Mouse (Mus musculus) stomach, postnatal 0 days (tissue): ENCODE measurements around the gene Dguok. TPM values are rescaled to one million over a fixed set of nuclear protein-coding genes. Genes with fewer than 3 reads are reported as not detected.
A peak's percentile ranks its signal among the peaks of the same experiment; 100 is the strongest.

ENCODE experiments used
- ATAC-seq: fragments of 200-750 bp; cut with Nextera tagmentation; 2 replicates; pipeline ENCODE4 v1.8.0; 2017; ENCODE audit not compliant: low FRiP score, low TSS enrichment
- DNase-seq: peaks from one replicate; pipeline ENCODE4 v3.0.0-alpha.2; 2016; ENCODE audit warnings: low spot score
- H3K27ac ChIP-seq: fragments of 300-500 bp; sonication (generic); replicated peaks from 2 replicates; pipeline ENCODE4 v1.5.1; 2014; ENCODE audit warnings: mild to moderate bottlenecking, control low read depth
- H3K27me3 ChIP-seq: fragments of 300-500 bp; sonication (generic); 2 replicates; pipeline ENCODE4 v1.6.1; 2014; ENCODE audit warnings: low read length; ENCODE audit not compliant: control insufficient read depth, insufficient read depth
- H3K36me3 ChIP-seq: fragments of 300-500 bp; sonication (generic); 2 replicates; pipeline ENCODE4 v1.6.1; 2014; ENCODE audit warnings: low read length, mixed read lengths; ENCODE audit not compliant: control insufficient read depth, insufficient read depth
- H3K4me1 ChIP-seq: fragments of 300-500 bp; sonication (generic); replicated peaks from 2 replicates; pipeline ENCODE4 v1.6.1; 2014; ENCODE audit warnings: antibody characterized with exemption; ENCODE audit not compliant: control insufficient read depth, insufficient read depth
- H3K4me2 ChIP-seq: fragments of 300-500 bp; sonication (generic); replicated peaks from 2 replicates; pipeline ENCODE4 v1.6.1; 2014; ENCODE audit warnings: low read depth, mild to moderate bottlenecking, control low read depth, moderate library complexity
- H3K4me3 ChIP-seq: fragments of 300-500 bp; sonication (generic); 2 replicates; pipeline ENCODE4 v1.5.1; 2014; ENCODE audit warnings: low read depth, low read length, control low read depth
- H3K9ac ChIP-seq: fragments of 300-500 bp; sonication (generic); 2 replicates; pipeline ENCODE4 v1.6.1; 2014; ENCODE audit warnings: mild to moderate bottlenecking, low read length, control low read depth, mixed read lengths
- H3K9me3 ChIP-seq: fragments of 300-500 bp; sonication (generic); 2 replicates; pipeline ENCODE4 v1.6.1; 2016; ENCODE audit warnings: low read length; ENCODE audit not compliant: control insufficient read depth
- CTCF ChIP-seq: IDR thresholded peaks from 2 replicates; pipeline ENCODE4 v1.5.1; 2016; ENCODE audit warnings: antibody characterized with exemption, low read depth, mild to moderate bottlenecking, moderate library complexity
- EP300 ChIP-seq: optimal IDR thresholded peaks from 2 replicates; pipeline ENCODE3; 2016; ENCODE audit warnings: antibody characterized with exemption
- WGBS: fragments of 180-500 bp; shearing (Covaris S2); extraction: QIAGEN DNeasy Blood & Tissue Kit; methylation state at CpG from one replicate; pipeline ENCODE4 v1.1.7; 2014; 5-methylcytosine and 5-hydroxymethylcytosine counted together
- polyA plus RNA-seq: library from polyadenylated mRNA; unstranded; fragments of >200 nt; fragmentation: Nextera tagmentation; extraction: Ambion mirVana; gene quantifications from 2 replicates; pipeline ENCODE4 v1.2.1, GENCODE M21; 2015

Gene Dguok
- polyA plus RNA-seq, 1 experiment from 2014 or later = 44.2 TPM

GRCm38 (mm10) chr6:83540017-83540416, 33.2 kb upstream of the Dguok start:
- no peak for ATAC-seq
- no peak overlapping the region for H3K4me3 ChIP-seq
- no peaks in the 10 kb centered on the region for H3K9me3 ChIP-seq
- peak overlapping the region; percentile 67 for H3K27ac ChIP-seq
- no peak overlapping the region for H3K9ac ChIP-seq
- no peaks in the 10 kb centered on the region for H3K27me3 ChIP-seq
- 35% methylated on average over 4 of the region's 4 CpGs for WGBS
- TF ChIP-seq EP300 (no peak), CTCF (no peak)
- H3K36me3 ChIP-seq = peaks cover 5% of the 10 kb centered on the region; the same call in 1 of the 2 replicates
- no peak overlapping the region for H3K4me2 ChIP-seq
- no peaks in the 10 kb centered on the region for H3K4me1 ChIP-seq
- DNase-seq = no peak

GRCm38 (mm10) chr6:83536795-83537059, 30.0 kb upstream of the Dguok start:
- H3K27me3 ChIP-seq = no peaks in the 10 kb centered on the region
- TF ChIP-seq CTCF (no peak), EP300 (no peak)
- 27% methylated on average over 6 of the region's 6 CpGs for WGBS
- H3K4me2 ChIP-seq = peak overlapping the region; percentile 29; the same call in 1 of the 2 replicates
- no peak for DNase-seq
- H3K36me3 ChIP-seq = no peaks in the 10 kb centered on the region
- peak; percentile 41; the same call in 1 of the 2 replicates for ATAC-seq
- no peaks in the 10 kb centered on the region for H3K9me3 ChIP-seq
- peak overlapping the region; percentile 61 for H3K9ac ChIP-seq
- H3K4me3 ChIP-seq = no peak overlapping the region
- H3K4me1 ChIP-seq = no peaks in the 10 kb centered on the region
- peak overlapping the region; percentile 92 for H3K27ac ChIP-seq

- Histone ChIP-seq H3K9ac (peak within 1 kb of the TSS; percentile 73), H3K36me3 (no peaks in the 10 kb centered on the region), H3K9me3 (no peaks in the 10 kb centered on the region), H3K4me3 (peak within 1 kb of the TSS; percentile 34), H3K27ac (peak within 1 kb of the TSS; percentile 92), H3K4me2 (peak within 1 kb of the TSS; percentile 47), H3K4me1 (no peaks in the 10 kb centered on the region), H3K27me3 (no peaks in the 10 kb centered on the region)
- WGBS = 41% methylated on average over 12 of the region's 12 CpGs
- ATAC-seq (peak; percentile 82), DNase-seq (peak; percentile 23)
- TF ChIP-seq CTCF (no peak), EP300 (peak; percentile 87)
Observed at GRCm38 (mm10) chr6:83536028-83536794, 29.4 kb upstream of the Dguok start, which contains the start of gene Actg2. Actg2 (minus strand) TSS chr6:83536265.

DNA sequence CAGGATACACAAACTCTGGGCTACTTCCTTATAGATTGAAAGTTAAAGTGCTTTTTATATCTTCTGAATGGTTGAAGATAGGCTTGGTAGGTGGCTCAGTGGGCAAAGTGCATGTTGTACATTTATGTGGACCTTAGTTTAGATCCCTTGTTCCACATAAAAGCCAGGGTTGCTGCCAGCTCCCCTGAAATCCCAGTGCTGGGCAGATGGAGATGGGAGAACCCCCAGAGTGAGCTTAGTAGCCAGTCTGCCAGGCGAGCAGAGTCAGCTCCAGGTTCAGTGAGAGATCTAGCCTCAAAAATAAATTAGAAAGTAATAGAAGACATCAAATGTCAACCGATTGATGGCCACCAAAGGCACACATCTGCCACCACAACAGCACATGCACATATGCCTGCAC, 25.8 kb upstream of the Dguok start:
- no peak for ATAC-seq
- peak overlapping the region; percentile 47 for H3K4me2 ChIP-seq
- H3K9ac ChIP-seq = peak overlapping the region; percentile 63; the same call in 1 of the 2 replicates

GRCm38 (mm10) chr6:83523194-83523593, 16.4 kb upstream of the Dguok start:
- peaks cover 3% of the 10 kb centered on the region; the same call in 1 of the 2 replicates for H3K36me3 ChIP-seq
- no peak overlapping the region for H3K27ac ChIP-seq
- no peak overlapping the region for H3K9ac ChIP-seq
- no peaks in the 10 kb centered on the region for H3K9me3 ChIP-seq
- TF ChIP-seq EP300 (no peak), CTCF (no peak)
- no peak overlapping the region for H3K4me3 ChIP-seq
- ATAC-seq (no peak; the same call in 1 of the 2 replicates), DNase-seq (no peak)
- no peaks in the 10 kb centered on the region for H3K27me3 ChIP-seq
- 25% methylated on average over 6 of the region's 6 CpGs for WGBS
- no peak overlapping the region for H3K4me2 ChIP-seq
- H3K4me1 ChIP-seq = no peaks in the 10 kb centered on the region

More for the DNA sequence above, 25.8 kb upstream of the Dguok start:
- no peak for DNase-seq
- Histone ChIP-seq H3K9me3 (no peaks in the 10 kb centered on the region), H3K27ac (peak overlapping the region; percentile 63), H3K27me3 (no peaks in the 10 kb centered on the region), H3K36me3 (no peaks in the 10 kb centered on the region), H3K4me1 (no peaks in the 10 kb centered on the region), H3K4me3 (peak overlapping the region; percentile 34)
- 60% methylated on average over 2 of the region's 2 CpGs for WGBS
- TF ChIP-seq CTCF = no peak
- TF ChIP-seq EP300 = no peak

GRCm38 (mm10) chr6:83521784-83522183, 15.0 kb upstream of the Dguok start:
- H3K9ac ChIP-seq = no peak overlapping the region
- H3K9me3 ChIP-seq = no peaks in the 10 kb centered on the region
- no peaks in the 10 kb centered on the region for H3K4me1 ChIP-seq
- peak; percentile 24 for ATAC-seq
- DNase-seq = no peak
- no peaks in the 10 kb centered on the region for H3K27me3 ChIP-seq
- 44% methylated on average over 6 of the region's 6 CpGs for WGBS
- TF ChIP-seq CTCF (no peak), EP300 (no peak)
- no peak overlapping the region for H3K4me2 ChIP-seq
- peaks cover 3% of the 10 kb centered on the region; the same call in 1 of the 2 replicates for H3K36me3 ChIP-seq
- H3K4me3 ChIP-seq = no peak overlapping the region
- no peak overlapping the region for H3K27ac ChIP-seq
